Mouse (Mus musculus) testis, adult 2 months (tissue): Measurements from ENCODE around the gene Cpa4.

Source experiments
- CTCF ChIP-seq: fragments of 200-500 bp; IDR thresholded peaks from 2 replicates; pipeline ENCODE4 v1.5.1; 2012; ENCODE audit warnings: low read depth, mild to moderate bottlenecking, inconsistent platforms, low read length, moderate library complexity; ENCODE audit not compliant: control insufficient read depth, insufficient read depth, insufficient replicate concordance
- POLR2A ChIP-seq: fragments of 200-500 bp; IDR thresholded peaks from 2 replicates; pipeline ENCODE4 v1.6.1; 2012; ENCODE audit warnings: low read depth, mild to moderate bottlenecking, inconsistent platforms, low read length, moderate library complexity; ENCODE audit not compliant: control insufficient read depth

DNA sequence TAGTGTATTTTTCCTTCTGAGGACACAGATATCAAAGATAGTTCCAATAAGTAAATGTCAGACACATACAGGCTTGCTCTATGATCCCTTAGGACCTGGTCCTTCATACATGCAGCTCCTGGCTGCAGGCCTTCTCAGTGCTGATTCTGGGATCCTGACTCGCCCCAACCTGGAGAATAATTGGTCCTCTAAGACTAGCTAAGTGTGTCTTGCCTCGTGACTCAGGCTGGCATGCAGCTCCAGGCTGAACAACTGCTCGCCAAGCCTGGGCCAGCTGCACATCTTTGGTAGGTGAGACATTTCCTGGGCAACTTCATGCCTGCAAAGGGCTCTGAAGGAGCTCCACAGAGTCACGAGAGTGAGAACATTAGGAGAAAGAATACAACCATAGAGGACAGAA is 6.0 kb upstream of the Cpa4 start:
- TF ChIP-seq POLR2A = no peak
- TF ChIP-seq CTCF = no peak
